Mouse (Mus musculus): ENCODE measurements at regions not wholly inside any gene's neighbourhood (a gene's known extent, or its start where the extent isn't known, plus 50 kb on each side); places are given as distances from the start of the nearest gene placed in this dataset.

GRCm38 (mm10) chr1:89207306-89207705, 137.1 kb downstream of the Sh3bp4 start:
- no peak for DNase-seq (ENCODE audit: low spot score)

- DNase-seq (ENCODE audit: low spot score) = no peak
These were observed 140.9 kb downstream of the Sh3bp4 start for GRCm38 (mm10) chr1:89211116-89211515.

GRCm38 (mm10) chr1:89228426-89228825, 158.2 kb downstream of the Sh3bp4 start:
- DNase-seq (ENCODE audit: low spot score) = no peak

GRCm38 (mm10) chr1:89231756-89232155, 161.5 kb downstream of the Sh3bp4 start:
- no peak for DNase-seq (ENCODE audit: low spot score)

GRCm38 (mm10) chr1:89232391-89232790, 162.2 kb downstream of the Sh3bp4 start:
- no peak for DNase-seq (ENCODE audit: low spot score)

- DNase-seq (ENCODE audit: low spot score) = no peak
These were observed 164.7 kb downstream of the Sh3bp4 start for GRCm38 (mm10) chr1:89234895-89235294.

- peak; percentile 70 for DNase-seq (ENCODE audit: low spot score)
These were observed 165.1 kb downstream of the Sh3bp4 start for GRCm38 (mm10) chr1:89235296-89235695.

GRCm38 (mm10) chr1:89237696-89238095, 167.5 kb downstream of the Sh3bp4 start:
- DNase-seq (ENCODE audit: low spot score) = no peak

GRCm38 (mm10) chr1:89244598-89244997, 174.4 kb downstream of the Sh3bp4 start:
- DNase-seq (ENCODE audit: low spot score) = no peak

GRCm38 (mm10) chr1:89245202-89246003, 175.2 kb downstream of the Sh3bp4 start:
- no peak for DNase-seq (ENCODE audit: low spot score)

GRCm38 (mm10) chr1:89251753-89252152, 181.5 kb downstream of the Sh3bp4 start:
- no peak for DNase-seq (ENCODE audit: low spot score)

GRCm38 (mm10) chr1:89252528-89252927, 182.3 kb downstream of the Sh3bp4 start:
- no peak for DNase-seq (ENCODE audit: low spot score)

- no peak for DNase-seq (ENCODE audit: low spot score)
These were observed 187.7 kb downstream of the Sh3bp4 start for GRCm38 (mm10) chr1:89257945-89258344.

- no peak for DNase-seq (ENCODE audit: low spot score)
These were observed 188.8 kb upstream of the Agap1 start for GRCm38 (mm10) chr1:89265771-89266170.

- DNase-seq (ENCODE audit: low spot score) = no peak
These were observed 185.8 kb upstream of the Agap1 start for GRCm38 (mm10) chr1:89268806-89269205.

- no peak for DNase-seq (ENCODE audit: low spot score)
These were observed 182.9 kb upstream of the Agap1 start for GRCm38 (mm10) chr1:89271743-89272142.

GRCm38 (mm10) chr1:89273021-89273420, 181.6 kb upstream of the Agap1 start:
- no peak for DNase-seq (ENCODE audit: low spot score)

- DNase-seq (ENCODE audit: low spot score) = no peak
These were observed 180.7 kb upstream of the Agap1 start for GRCm38 (mm10) chr1:89273786-89274362.

- DNase-seq (ENCODE audit: low spot score) = no peak
These were observed 175.2 kb upstream of the Agap1 start for GRCm38 (mm10) chr1:89279382-89279781.

GRCm38 (mm10) chr1:89281107-89281655, 173.4 kb upstream of the Agap1 start:
- no peak for DNase-seq (ENCODE audit: low spot score)

GRCm38 (mm10) chr1:89285041-89285440, 169.6 kb upstream of the Agap1 start:
- DNase-seq (ENCODE audit: low spot score) = no peak

- no peak for DNase-seq (ENCODE audit: low spot score)
These were observed 167.3 kb upstream of the Agap1 start for GRCm38 (mm10) chr1:89287136-89287795.

GRCm38 (mm10) chr1:89288001-89288400, 166.6 kb upstream of the Agap1 start:
- no peak for DNase-seq (ENCODE audit: low spot score)
